Mouse (Mus musculus): ENCODE measurements around the gene Faap100. TPM values are rescaled to one million over a fixed set of nuclear protein-coding genes. Genes with fewer than 3 reads are reported as not detected.

Faap100 gene
- polyA plus RNA-seq, 1 experiment from 2014 or later = 74.1 TPM

GRCm38 (mm10) chr11:120338786-120339185 lies 39.8 kb downstream of the Faap100 start:
- no peak overlapping the region for H3K4me3 ChIP-seq
- H3K4me2 ChIP-seq (replicated peaks) = no peak overlapping the region
- no peak overlapping the region for H3K9ac ChIP-seq (replicated peaks)
- H3K27me3 ChIP-seq = no peaks in the 10 kb centered on the region
- no peak overlapping the region for H3K27ac ChIP-seq (replicated peaks)
- no peaks in the 10 kb centered on the region for H3K4me1 ChIP-seq
- no peaks in the 10 kb centered on the region for H3K36me3 ChIP-seq
- no peak for ATAC-seq (replicated peaks)
- WGBS = 78% methylated on average over 3 of the region's 3 CpGs
- H3K9me3 ChIP-seq = no peaks in the 10 kb centered on the region

- Histone ChIP-seq H3K27ac (replicated peaks) (no peak overlapping the region), H3K4me3 (no peak overlapping the region), H3K9me3 (no peaks in the 10 kb centered on the region), H3K4me2 (replicated peaks) (no peak overlapping the region), H3K36me3 (no peaks in the 10 kb centered on the region), H3K9ac (replicated peaks) (no peak overlapping the region), H3K27me3 (no peaks in the 10 kb centered on the region), H3K4me1 (no peaks in the 10 kb centered on the region)
- 45% methylated on average over 2 of the region's 2 CpGs for WGBS
- ATAC-seq (replicated peaks) = no peak
These were observed 41.1 kb downstream of the Faap100 start for GRCm38 (mm10) chr11:120337447-120337846.

- Histone ChIP-seq H3K4me3 (no peak overlapping the region), H3K9me3 (no peaks in the 10 kb centered on the region), H3K4me1 (no peaks in the 10 kb centered on the region), H3K4me2 (replicated peaks) (no peak overlapping the region), H3K36me3 (no peaks in the 10 kb centered on the region), H3K27me3 (no peaks in the 10 kb centered on the region), H3K27ac (replicated peaks) (no peak overlapping the region), H3K9ac (replicated peaks) (no peak overlapping the region)
- no peak for ATAC-seq (replicated peaks)
- 75% methylated on average over 6 of the region's 6 CpGs for WGBS
These were observed 43.0 kb downstream of the Faap100 start for GRCm38 (mm10) chr11:120335431-120336021.

GRCm38 (mm10) chr11:120320156-120320555 lies 58.4 kb downstream of the Faap100 start:
- Histone ChIP-seq H3K4me1 (peaks cover 15% of the 10 kb centered on the region), H3K36me3 (no peaks in the 10 kb centered on the region), H3K27ac (replicated peaks) (no peak overlapping the region), H3K9me3 (no peaks in the 10 kb centered on the region), H3K27me3 (no peaks in the 10 kb centered on the region), H3K4me3 (no peak overlapping the region), H3K9ac (replicated peaks) (no peak overlapping the region), H3K4me2 (replicated peaks) (no peak overlapping the region)
- WGBS = 95% methylated on average over 10 of the region's 10 CpGs
- ATAC-seq (replicated peaks) = no peak

GRCm38 (mm10) chr11:120319310-120319709 lies 59.3 kb downstream of the Faap100 start:
- Histone ChIP-seq H3K4me3 (no peak overlapping the region), H3K4me2 (replicated peaks) (no peak overlapping the region), H3K27ac (replicated peaks) (no peak overlapping the region), H3K9ac (replicated peaks) (no peak overlapping the region), H3K4me1 (peaks cover 24% of the 10 kb centered on the region), H3K9me3 (no peaks in the 10 kb centered on the region), H3K27me3 (no peaks in the 10 kb centered on the region), H3K36me3 (no peaks in the 10 kb centered on the region)
- ATAC-seq (replicated peaks) = no peak
- 87% methylated on average over 5 of the region's 5 CpGs for WGBS

Small RNAs within 50 kb of the gene (microRNA-seq; reads per million reads assigned to microRNA genes)
- gene Gm23419 = not detected
- gene Mir6935 = 2.2 reads per million, percentile 1 among the genes with 10 or more reads in this experiment

Other genes with a start within 250 kb of the Faap100 start
- gene Slc38a10, start 227.4 kb downstream of the Faap100 start, polyA plus RNA-seq (2015; fragmentation: Nextera tagmentation; extraction: Ambion mirVana) = 97.7 and 98.9 TPM in 2 replicates
- gene Bahcc1, start 145.8 kb downstream of the Faap100 start, polyA plus RNA-seq (2015; fragmentation: Nextera tagmentation; extraction: Ambion mirVana) = 15.4 and 16.1 TPM in 2 replicates
- gene Actg1, start 30.2 kb downstream of the Faap100 start, polyA plus RNA-seq (2015; fragmentation: Nextera tagmentation; extraction: Ambion mirVana) = 3,835 and 3,917 TPM in 2 replicates
- gene Fscn2, start 17.2 kb downstream of the Faap100 start, polyA plus RNA-seq (2015; fragmentation: Nextera tagmentation; extraction: Ambion mirVana) = 0.97 and 1.3 TPM in 2 replicates
- 34.8 and 35.2 TPM in 2 replicates for gene Nploc4, start 58.9 kb upstream of the Faap100 start, polyA plus RNA-seq (2015; fragmentation: Nextera tagmentation; extraction: Ambion mirVana)
- not detected in 2 replicates for gene Tspan10, start 63.9 kb upstream of the Faap100 start, polyA plus RNA-seq (2015; fragmentation: Nextera tagmentation; extraction: Ambion mirVana)
- 0.18 TPM in 1 of 2 replicates, not detected in the other for gene Pde6g, start 74.7 kb upstream of the Faap100 start, polyA plus RNA-seq (2015; fragmentation: Nextera tagmentation; extraction: Ambion mirVana)
- 11.1 and 12.0 TPM in 2 replicates for gene Oxld1, start 79.3 kb upstream of the Faap100 start, polyA plus RNA-seq (2015; fragmentation: Nextera tagmentation; extraction: Ambion mirVana)
- 25.2 and 29.9 TPM in 2 replicates for gene Ccdc137, start 79.4 kb upstream of the Faap100 start, polyA plus RNA-seq (2015; fragmentation: Nextera tagmentation; extraction: Ambion mirVana)
- gene Arl16, start 88.8 kb upstream of the Faap100 start, polyA plus RNA-seq (2015; fragmentation: Nextera tagmentation; extraction: Ambion mirVana) = 49.1 and 50.8 TPM in 2 replicates
- 111 and 113 TPM in 2 replicates for gene Mrpl12, start 105.8 kb upstream of the Faap100 start, polyA plus RNA-seq (2015; fragmentation: Nextera tagmentation; extraction: Ambion mirVana)
- gene Slc25a10, start 113.1 kb upstream of the Faap100 start, polyA plus RNA-seq (2015; fragmentation: Nextera tagmentation; extraction: Ambion mirVana) = 27.0 and 32.9 TPM in 2 replicates
- gene Gcgr, start 151.9 kb upstream of the Faap100 start, polyA plus RNA-seq (2015; fragmentation: Nextera tagmentation; extraction: Ambion mirVana) = 0.09 TPM in 2 replicates
- gene Mcrip1, start 171.0 kb upstream of the Faap100 start, polyA plus RNA-seq (2015; fragmentation: Nextera tagmentation; extraction: Ambion mirVana) = 242 and 245 TPM in 2 replicates
- 0.23 TPM in 1 of 2 replicates, not detected in the other for gene Ppp1r27, start 172.4 kb upstream of the Faap100 start, polyA plus RNA-seq (2015; fragmentation: Nextera tagmentation; extraction: Ambion mirVana)
- gene P4hb, start 194.5 kb upstream of the Faap100 start, polyA plus RNA-seq (2015; fragmentation: Nextera tagmentation; extraction: Ambion mirVana) = 234 and 239 TPM in 2 replicates
- 464 TPM in 2 replicates for gene Arhgdia, start 202.9 kb upstream of the Faap100 start, polyA plus RNA-seq (2015; fragmentation: Nextera tagmentation; extraction: Ambion mirVana)
- 372 and 388 TPM in 2 replicates for gene Alyref, start 219.6 kb upstream of the Faap100 start, polyA plus RNA-seq (2015; fragmentation: Nextera tagmentation; extraction: Ambion mirVana)
- 199 and 205 TPM in 2 replicates for gene Anapc11, start 219.7 kb upstream of the Faap100 start, polyA plus RNA-seq (2015; fragmentation: Nextera tagmentation; extraction: Ambion mirVana)
- gene Npb, start 229.7 kb upstream of the Faap100 start, polyA plus RNA-seq (2015; fragmentation: Nextera tagmentation; extraction: Ambion mirVana) = 0.51 and 0.65 TPM in 2 replicates
- 167 and 174 TPM in 2 replicates for gene Pcyt2, start 239.2 kb upstream of the Faap100 start, polyA plus RNA-seq (2015; fragmentation: Nextera tagmentation; extraction: Ambion mirVana)
- 51.4 and 53.1 TPM in 2 replicates for gene Sirt7, start 246.5 kb upstream of the Faap100 start, polyA plus RNA-seq (2015; fragmentation: Nextera tagmentation; extraction: Ambion mirVana)